Mouse (Mus musculus) skeletal muscle tissue, adult 2 months (tissue): ENCODE measurements around the gene Bmp8a.
"Not testable (repeated sequence)": the region's sequence is repeated elsewhere in the genome, so short reads cannot be mapped to it uniquely, and the experiment has no call there.

Experiments
- DNase-seq: peaks from one replicate; pipeline ENCODE4 v3.0.0-alpha.2; 2012; ENCODE audit warnings: low read depth, low spot score

Bmp8a gene

DNA sequence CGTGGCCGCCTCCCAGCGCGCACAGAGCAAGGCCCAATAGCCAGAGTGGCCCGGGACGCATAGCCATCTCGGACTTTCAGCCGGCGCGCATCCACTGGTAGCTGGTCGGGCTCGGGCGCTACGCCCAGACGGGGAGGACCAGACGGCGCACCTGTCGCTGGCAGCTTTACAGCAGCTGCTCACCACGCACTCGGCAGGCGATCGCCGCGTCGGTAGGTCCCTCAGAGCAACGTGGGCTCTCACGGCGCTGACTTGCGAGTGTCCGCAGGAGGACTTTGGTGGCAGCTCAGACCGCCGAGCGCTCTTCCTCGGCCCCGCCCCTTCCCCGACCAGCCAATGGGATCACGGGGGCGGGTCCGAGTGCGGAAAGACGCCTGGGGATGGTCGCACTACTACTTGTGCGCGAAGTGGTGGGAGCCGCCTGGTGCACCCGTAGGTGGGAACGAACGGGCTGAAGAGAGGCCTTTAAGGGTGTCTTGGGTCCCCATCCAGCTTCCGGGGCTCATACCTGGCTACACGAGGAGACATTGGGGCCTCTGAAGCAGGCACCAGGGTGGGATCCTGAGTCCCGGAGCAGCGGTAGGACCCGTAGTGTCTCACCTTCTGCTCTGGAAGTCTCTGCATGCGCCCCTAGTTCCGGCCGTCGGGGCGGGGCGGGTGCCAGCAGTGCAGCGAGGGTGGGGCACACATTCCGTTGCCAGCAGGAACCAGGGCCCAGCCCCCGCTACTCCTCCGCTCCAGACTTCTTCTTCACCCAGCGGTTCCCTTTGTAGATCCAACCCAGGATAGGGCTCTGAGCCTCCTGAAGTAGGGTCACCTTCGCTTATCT lies at the start of gene Bmp8a:
Gene Bmp8a, minus strand, starts transcription at position 611 of the 829 bp plus-strand sequence.
- peak; percentile 27 for DNase-seq

GRCm38 (mm10) chr4:123392187-123392586 lies 49.1 kb upstream of the Bmp8a start:
- no peak for DNase-seq

GRCm38 (mm10) chr4:123385028-123385427 lies 42.0 kb upstream of the Bmp8a start:
- DNase-seq, result no peak

GRCm38 (mm10) chr4:123383173-123383572 lies 40.1 kb upstream of the Bmp8a start:
- DNase-seq, result no peak

- DNase-seq, result no peak
These were observed 39.0 kb upstream of the Bmp8a start for GRCm38 (mm10) chr4:123382051-123382450.

DNA sequence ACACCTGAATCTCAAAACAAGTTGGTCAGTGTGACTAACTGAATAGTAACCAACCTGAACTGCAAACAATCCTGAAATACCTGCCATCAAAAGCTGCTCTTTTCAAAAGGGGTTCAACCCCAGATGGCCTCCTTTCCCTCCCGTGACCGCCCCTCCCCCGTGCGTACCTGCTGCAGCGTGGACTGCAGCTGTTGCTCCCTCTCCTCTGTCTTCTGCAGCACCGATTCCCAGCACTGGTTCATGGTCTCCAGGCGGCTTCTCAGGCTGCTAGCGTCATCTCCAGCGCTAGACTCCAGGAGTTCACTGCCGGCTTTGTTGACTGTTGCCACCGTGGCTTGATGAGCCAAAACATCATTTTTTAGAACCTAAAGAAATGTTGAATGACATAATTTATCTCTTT lies 38.5 kb upstream of the Bmp8a start:
- DNase-seq, result no peak

DNA sequence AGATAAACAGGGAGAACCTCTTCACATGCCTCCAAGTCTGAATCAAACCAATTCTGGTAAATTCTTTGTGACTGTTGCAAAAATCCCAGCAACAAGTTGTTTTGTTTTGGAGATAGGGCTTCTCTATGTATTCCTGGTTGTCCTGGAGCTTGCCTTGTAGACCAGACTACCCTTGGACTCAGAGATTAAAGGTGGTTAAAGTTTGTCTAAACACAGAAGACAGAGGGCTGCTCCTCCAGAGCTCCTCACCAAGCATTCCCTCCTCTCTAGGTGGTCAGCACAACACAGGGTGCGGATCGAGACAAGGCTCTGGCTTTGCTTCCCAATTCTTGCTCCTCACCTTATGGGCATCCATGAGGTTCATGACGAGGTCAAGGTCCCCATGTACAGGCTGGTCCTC lies 33.0 kb upstream of the Bmp8a start:
- no peak for DNase-seq

GRCm38 (mm10) chr4:123374316-123375008 lies 31.4 kb upstream of the Bmp8a start:
- no peak for DNase-seq

GRCm38 (mm10) chr4:123363555-123363954 lies 20.5 kb upstream of the Bmp8a start:
- no peak for DNase-seq

DNA sequence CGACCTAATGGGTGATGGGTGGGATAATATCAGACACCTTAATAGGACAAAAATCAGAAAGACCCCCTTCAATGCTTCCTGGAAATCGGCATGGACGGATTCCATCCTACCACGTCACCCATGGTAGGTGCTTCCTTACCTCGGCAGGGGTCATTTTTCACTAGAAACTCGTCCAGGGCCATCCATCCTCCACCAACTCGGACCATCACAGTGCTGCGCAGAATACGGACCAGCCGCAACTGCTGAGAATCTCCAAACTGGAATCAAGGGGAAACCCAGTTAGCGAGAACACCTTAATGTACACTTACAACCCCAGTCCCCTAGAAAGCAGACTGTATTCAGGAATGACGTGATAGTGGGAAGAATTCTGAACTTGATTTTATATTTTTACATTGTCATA lies 17.7 kb upstream of the Bmp8a start:
- DNase-seq, result no peak

DNA sequence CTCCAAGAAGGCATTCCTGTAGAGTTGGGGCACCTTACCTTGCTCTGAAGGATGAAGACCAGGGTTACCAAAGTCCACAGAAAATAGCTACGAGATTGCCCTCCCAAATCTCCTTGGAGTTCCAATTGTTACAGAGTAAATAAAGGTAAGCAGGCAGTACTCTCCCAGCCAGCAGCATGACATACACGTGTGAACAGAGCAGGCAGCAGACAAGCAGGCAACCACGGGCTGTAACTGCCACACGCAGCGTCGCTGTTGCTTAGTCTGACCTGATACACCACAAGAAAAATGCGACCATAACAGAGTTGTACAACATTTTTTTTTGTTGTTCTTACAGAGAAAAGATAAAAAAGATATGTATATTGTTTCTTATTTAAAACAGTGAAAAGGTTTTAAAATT lies 15.6 kb upstream of the Bmp8a start:
- DNase-seq, result no peak

GRCm38 (mm10) chr4:123355941-123356340 lies 12.9 kb upstream of the Bmp8a start:
- no peak for DNase-seq

- DNase-seq, result no peak
These were observed 10.3 kb upstream of the Bmp8a start for GRCm38 (mm10) chr4:123353271-123353877.

GRCm38 (mm10) chr4:123343471-123343789 lies 378 bp upstream of the Bmp8a start:
- DNase-seq, result no peak

- no peak for DNase-seq
These were observed 886 bp downstream of the Bmp8a start for GRCm38 (mm10) chr4:123342091-123342641.

DNA sequence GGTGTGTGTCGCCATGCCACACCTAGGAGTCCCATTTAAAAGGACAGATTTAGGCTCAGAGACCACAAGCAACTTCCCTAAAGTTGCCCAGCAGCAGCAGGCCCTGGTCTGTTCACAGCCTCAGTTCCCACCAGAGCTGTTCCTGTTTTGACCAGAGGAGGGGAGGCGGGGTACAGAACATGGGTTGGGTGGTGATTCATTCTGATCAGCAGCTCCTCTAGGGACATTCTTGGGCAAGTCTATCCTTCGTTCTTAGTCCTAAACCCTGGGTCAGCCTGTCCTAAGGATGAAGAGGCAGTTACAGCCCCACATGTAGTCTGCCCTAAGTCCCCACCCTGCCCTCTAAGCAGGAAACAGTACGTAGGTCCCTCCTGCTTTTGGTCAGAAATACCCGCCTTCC lies 2.8 kb downstream of the Bmp8a start:
- DNase-seq, result peak; percentile 15

- DNase-seq, result no peak
These were observed 5.4 kb downstream of the Bmp8a start for GRCm38 (mm10) chr4:123337693-123338092.

- DNase-seq, result no peak
These were observed 7.1 kb downstream of the Bmp8a start for GRCm38 (mm10) chr4:123335796-123336585.

DNA sequence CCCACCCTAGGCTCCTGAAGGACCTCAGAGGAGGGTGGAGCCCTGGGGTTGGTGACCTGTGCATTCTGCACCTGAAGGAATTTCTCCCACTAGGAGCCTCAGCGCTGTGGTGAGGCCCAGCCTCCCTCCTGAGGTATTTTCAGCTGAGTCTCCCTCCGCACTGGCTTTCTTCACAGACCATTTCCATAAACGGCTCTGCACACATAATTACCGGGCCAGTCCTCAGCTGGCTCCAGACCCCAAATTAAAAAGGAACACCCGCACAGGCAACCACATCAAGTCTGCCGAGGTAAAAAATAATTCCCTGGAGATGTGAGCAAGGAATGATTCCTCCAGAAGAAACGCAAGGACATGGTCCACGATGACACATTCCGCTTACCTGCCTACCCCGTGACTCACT lies 7.8 kb downstream of the Bmp8a start:
- not testable (repeated sequence) for DNase-seq

GRCm38 (mm10) chr4:123334177-123334576 lies 8.9 kb downstream of the Bmp8a start:
- DNase-seq, result no peak

GRCm38 (mm10) chr4:123333151-123333550 lies 9.9 kb downstream of the Bmp8a start:
- DNase-seq, result no peak

GRCm38 (mm10) chr4:123331961-123332360 lies 11.1 kb downstream of the Bmp8a start:
- DNase-seq, result not testable (repeated sequence)
